Mouse (Mus musculus): ENCODE measurements at regions not wholly inside any gene's neighbourhood (a gene's known extent, or its start where the extent isn't known, plus 50 kb on each side); places are given as distances from the start of the nearest gene placed in this dataset.
A peak's percentile ranks its signal among the peaks of the same experiment; 100 is the strongest.

- H3K27ac ChIP-seq (ENCODE audit: low read length) = no peak overlapping the region
- H3K36me3 ChIP-seq (ENCODE audit: insufficient read depth, low read length) = no peaks in the 10 kb centered on the region
- H3K4me2 ChIP-seq (replicated peaks; ENCODE audit: low read depth, low read length) = no peak overlapping the region
- no peaks in the 10 kb centered on the region for H3K9me3 ChIP-seq (ENCODE audit: low read length)
- H3K27me3 ChIP-seq (replicated peaks; ENCODE audit: insufficient read depth, low read length) = no peaks in the 10 kb centered on the region
- ATAC-seq = no peak
- H3K9ac ChIP-seq (replicated peaks; ENCODE audit: low read depth) = no peak overlapping the region
- no peak for DNase-seq (ENCODE audit: low spot score)
- 85% methylated on average over 2 of the region's 2 CpGs for WGBS
- no peak overlapping the region for H3K4me3 ChIP-seq (ENCODE audit: low read depth, low read length)
- H3K4me1 ChIP-seq (ENCODE audit: insufficient read depth, low read depth, low read length) = no peaks in the 10 kb centered on the region
- no peak for TF ChIP-seq EP300 (IDR thresholded peaks at IDR 0.05)
- TF ChIP-seq CTCF (IDR thresholded peaks at IDR 0.05) = no peak
These were observed 166.7 kb upstream of the Ugt8a start for GRCm38 (mm10) chr3:126105086-126105485.

- no peak for TF ChIP-seq CTCF (IDR thresholded peaks at IDR 0.05)
- TF ChIP-seq EP300 (IDR thresholded peaks at IDR 0.05) = peak; percentile 48; the same call in 1 of the 2 replicates
- peak; percentile 48 for ATAC-seq
- peak; percentile 24 for DNase-seq (ENCODE audit: low spot score)
- H3K4me1 ChIP-seq (ENCODE audit: insufficient read depth, low read depth, low read length) = no peaks in the 10 kb centered on the region
- no peak overlapping the region for H3K27ac ChIP-seq (ENCODE audit: low read length)
- H3K4me3 ChIP-seq (ENCODE audit: low read depth, low read length) = no peak overlapping the region
- H3K9ac ChIP-seq (replicated peaks; ENCODE audit: low read depth) = no peak overlapping the region
- no peak overlapping the region for H3K4me2 ChIP-seq (replicated peaks; ENCODE audit: low read depth, low read length)
- no peaks in the 10 kb centered on the region for H3K36me3 ChIP-seq (ENCODE audit: insufficient read depth, low read length)
- WGBS = 50% methylated on average over 6 of the region's 6 CpGs
- no peaks in the 10 kb centered on the region for H3K9me3 ChIP-seq (ENCODE audit: low read length)
- H3K27me3 ChIP-seq (replicated peaks; ENCODE audit: insufficient read depth, low read length) = no peaks in the 10 kb centered on the region
These were observed 171.0 kb upstream of the Ugt8a start for GRCm38 (mm10) chr3:126109371-126109770.

GRCm38 (mm10) chr3:126117849-126118248 lies 179.4 kb upstream of the Ugt8a start:
- no peak for DNase-seq (ENCODE audit: low spot score)
- no peak overlapping the region for H3K4me2 ChIP-seq (replicated peaks; ENCODE audit: low read depth, low read length)
- no peak overlapping the region for H3K4me3 ChIP-seq (ENCODE audit: low read depth, low read length)
- TF ChIP-seq EP300 (IDR thresholded peaks at IDR 0.05) (no peak), CTCF (IDR thresholded peaks at IDR 0.05) (no peak)
- H3K36me3 ChIP-seq (ENCODE audit: insufficient read depth, low read length) = no peaks in the 10 kb centered on the region
- no peak for ATAC-seq
- no peaks in the 10 kb centered on the region for H3K27me3 ChIP-seq (replicated peaks; ENCODE audit: insufficient read depth, low read length)
- WGBS = 71% methylated on average over 2 of the region's 2 CpGs
- H3K27ac ChIP-seq (ENCODE audit: low read length) = no peak overlapping the region
- H3K9me3 ChIP-seq (ENCODE audit: low read length) = no peaks in the 10 kb centered on the region
- no peak overlapping the region for H3K9ac ChIP-seq (replicated peaks; ENCODE audit: low read depth)
- H3K4me1 ChIP-seq (ENCODE audit: insufficient read depth, low read depth, low read length) = no peaks in the 10 kb centered on the region

GRCm38 (mm10) chr3:126122323-126123259 lies 184.2 kb upstream of the Ugt8a start:
- Histone ChIP-seq H3K4me3 (ENCODE audit: low read depth, low read length) (no peak overlapping the region), H3K4me1 (ENCODE audit: insufficient read depth, low read depth, low read length) (no peaks in the 10 kb centered on the region), H3K27ac (ENCODE audit: low read length) (no peak overlapping the region), H3K9me3 (ENCODE audit: low read length) (no peaks in the 10 kb centered on the region), H3K9ac (replicated peaks; ENCODE audit: low read depth) (no peak overlapping the region), H3K36me3 (ENCODE audit: insufficient read depth, low read length) (no peaks in the 10 kb centered on the region), H3K27me3 (replicated peaks; ENCODE audit: insufficient read depth, low read length) (no peaks in the 10 kb centered on the region), H3K4me2 (replicated peaks; ENCODE audit: low read depth, low read length) (no peak overlapping the region)
- TF ChIP-seq CTCF (IDR thresholded peaks at IDR 0.05) (no peak), EP300 (IDR thresholded peaks at IDR 0.05) (no peak)
- WGBS = 60% methylated on average over 2 of the region's 2 CpGs
- ATAC-seq = no peak
- DNase-seq (ENCODE audit: low spot score) = no peak

GRCm38 (mm10) chr3:126166542-126166941 lies 196.9 kb upstream of the Arsj start:
- WGBS = 77% methylated on average over 1 of the region's 1 CpGs

GRCm38 (mm10) chr3:126209024-126209423 lies 154.5 kb upstream of the Arsj start:
- Histone ChIP-seq H3K4me2 (replicated peaks; ENCODE audit: low read depth, low read length) (no peak overlapping the region), H3K4me3 (ENCODE audit: low read depth, low read length) (no peak overlapping the region), H3K4me1 (ENCODE audit: insufficient read depth, low read depth, low read length) (no peaks in the 10 kb centered on the region), H3K27me3 (replicated peaks; ENCODE audit: insufficient read depth, low read length) (no peaks in the 10 kb centered on the region), H3K9me3 (ENCODE audit: low read length) (no peaks in the 10 kb centered on the region), H3K27ac (ENCODE audit: low read length) (no peak overlapping the region), H3K36me3 (ENCODE audit: insufficient read depth, low read length) (no peaks in the 10 kb centered on the region), H3K9ac (replicated peaks; ENCODE audit: low read depth) (no peak overlapping the region)
- TF ChIP-seq CTCF (IDR thresholded peaks at IDR 0.05) = no peak
- TF ChIP-seq EP300 (IDR thresholded peaks at IDR 0.05) = no peak
- WGBS = 64% methylated on average over 3 of the region's 3 CpGs
- no peak for DNase-seq (ENCODE audit: low spot score)
- ATAC-seq = no peak

More at GRCm38 (mm10) chr3:126166542-126166941, 196.9 kb upstream of the Arsj start:
- Histone ChIP-seq H3K9ac (replicated peaks; ENCODE audit: low read depth) (no peak overlapping the region), H3K4me3 (ENCODE audit: low read depth, low read length) (no peak overlapping the region), H3K4me2 (replicated peaks; ENCODE audit: low read depth, low read length) (no peak overlapping the region), H3K27ac (ENCODE audit: low read length) (no peak overlapping the region), H3K4me1 (ENCODE audit: insufficient read depth, low read depth, low read length) (no peaks in the 10 kb centered on the region), H3K36me3 (ENCODE audit: insufficient read depth, low read length) (no peaks in the 10 kb centered on the region), H3K27me3 (replicated peaks; ENCODE audit: insufficient read depth, low read length) (no peaks in the 10 kb centered on the region), H3K9me3 (ENCODE audit: low read length) (no peaks in the 10 kb centered on the region)
- ATAC-seq (no peak), DNase-seq (ENCODE audit: low spot score) (no peak)
- TF ChIP-seq CTCF (IDR thresholded peaks at IDR 0.05) = no peak
- no peak for TF ChIP-seq EP300 (IDR thresholded peaks at IDR 0.05)
